Mouse (Mus musculus) E14TG2a.4 (cell line): ENCODE data around the gene Chic1.

Experiments used
- CTCF ChIP-seq: conservative IDR thresholded peaks from 2 replicates; pipeline ENCODE4 v1.5.1; 2014; ENCODE audit warnings: low read length
- NANOG ChIP-seq: IDR thresholded peaks from 2 replicates; pipeline ENCODE4 v1.6.1; 2014; ENCODE audit warnings: borderline replicate concordance, low read length, mixed read lengths
- POU5F1 ChIP-seq: IDR thresholded peaks from 2 replicates; pipeline ENCODE4 v1.6.1; 2014; ENCODE audit warnings: low read length, borderline replicate concordance

GRCm38 (mm10) chrX:103356287-103356686 lies at the start of gene Chic1:
- no peak for TF ChIP-seq CTCF
- TF ChIP-seq NANOG: no peak
- TF ChIP-seq POU5F1: no peak
